Mouse (Mus musculus) skeletal muscle tissue, adult 2 months (tissue): ENCODE measurements around the gene Hspb11.

Source experiments
- DNase-seq: peaks from one replicate; pipeline ENCODE4 v3.0.0-alpha.2; 2012; ENCODE audit warnings: low read depth, low spot score

Hspb11 gene

DNA sequence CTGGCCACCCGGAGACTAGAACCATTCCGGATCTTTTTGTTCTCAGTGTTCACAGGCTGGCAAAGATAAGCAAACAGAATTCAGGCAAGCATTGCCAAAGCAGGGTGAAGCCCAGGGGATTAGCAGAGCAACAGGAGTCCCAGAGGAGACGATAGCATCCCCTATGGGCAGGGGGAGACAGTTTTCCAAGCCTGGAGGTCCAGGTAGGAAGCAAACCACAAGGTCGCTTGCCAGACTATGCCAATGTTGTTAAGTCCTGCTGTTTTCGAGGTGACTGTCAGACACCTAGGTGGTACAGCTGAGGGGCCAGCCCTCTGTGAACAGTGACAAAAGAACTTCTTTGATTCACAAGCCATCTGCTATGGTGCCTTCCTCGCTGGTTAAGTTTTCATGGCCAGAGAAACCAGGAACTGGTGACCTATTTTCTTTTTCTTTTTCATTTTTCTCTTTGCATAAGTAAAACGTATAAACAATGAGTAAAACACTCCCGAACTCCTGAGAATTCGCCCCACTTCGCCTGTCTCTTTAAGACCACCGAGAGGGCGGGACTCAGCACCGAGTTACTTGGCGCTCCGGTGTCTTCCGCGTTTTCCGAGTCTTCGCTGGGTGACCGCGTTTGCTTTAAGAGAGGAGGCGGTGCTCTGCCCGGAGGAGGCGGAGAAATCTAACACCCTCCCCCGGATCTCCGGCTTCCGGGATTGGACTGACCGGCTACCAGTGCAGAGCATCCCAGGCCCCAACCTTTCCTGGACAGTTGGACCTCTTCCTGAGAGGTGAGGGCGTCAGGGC lies 60.5 kb downstream of the Hspb11 start, which contains the start of gene Yipf1:
Yipf1 (plus strand) TSS at position 674 of the 789 bp plus-strand sequence.
- peak; percentile 82 for DNase-seq

DNA sequence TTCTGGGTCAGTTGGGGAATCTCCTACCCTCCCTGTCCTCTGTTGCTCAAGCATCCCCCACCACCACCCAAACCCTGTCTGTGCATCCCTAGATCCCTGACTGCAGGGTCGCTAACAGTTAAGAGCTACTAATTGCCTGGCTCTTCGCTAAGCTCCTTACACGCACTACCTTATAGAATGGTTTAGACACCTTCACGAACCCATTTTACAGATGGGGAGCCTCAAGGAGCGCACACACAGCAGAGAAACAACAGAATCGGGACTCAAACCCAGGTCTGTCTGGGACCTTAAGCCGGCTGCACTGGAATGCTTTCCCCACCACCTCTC lies 61.0 kb downstream of the Hspb11 start:
- no peak for DNase-seq

DNA sequence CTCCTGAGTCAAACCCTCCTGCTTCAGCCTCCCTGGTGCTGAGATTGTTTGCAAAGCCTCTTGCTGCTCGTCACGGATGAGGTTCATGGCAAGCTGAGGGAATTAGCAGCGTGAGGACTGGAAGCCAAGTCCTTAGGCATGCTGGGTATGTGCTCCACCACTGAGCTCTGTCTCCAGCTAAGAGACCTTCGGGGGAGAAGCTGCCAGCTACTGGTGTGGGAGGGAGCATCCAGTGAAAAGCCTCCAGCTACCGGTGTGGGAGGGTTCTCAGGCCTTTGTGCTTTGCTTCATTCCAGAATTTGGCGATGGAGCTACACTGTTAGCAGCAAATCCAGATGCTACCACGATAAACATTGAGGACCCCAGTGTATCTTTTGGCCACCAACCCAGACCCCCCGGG lies 65.3 kb downstream of the Hspb11 start:
- DNase-seq, result no peak

DNA sequence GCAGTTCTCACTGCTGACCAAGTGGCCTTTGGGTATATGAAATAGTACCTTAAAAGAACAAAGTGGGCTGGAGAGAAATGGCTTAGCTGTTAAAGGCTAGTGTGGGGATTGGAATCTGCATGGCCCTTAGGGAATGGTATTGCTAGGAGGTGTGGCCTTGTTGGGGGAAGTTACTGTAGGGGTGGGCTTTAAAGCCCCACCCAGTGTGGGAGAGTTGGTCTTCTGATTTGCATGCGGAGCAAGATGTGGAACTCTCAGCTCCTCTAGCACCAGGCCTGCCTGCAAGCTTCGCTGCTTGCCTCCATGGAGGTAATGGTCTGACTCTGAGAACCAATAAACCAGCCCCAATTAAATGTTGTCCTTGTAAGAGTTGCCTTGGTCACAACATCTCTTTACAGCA lies 67.6 kb downstream of the Hspb11 start:
- DNase-seq, result no peak

DNA sequence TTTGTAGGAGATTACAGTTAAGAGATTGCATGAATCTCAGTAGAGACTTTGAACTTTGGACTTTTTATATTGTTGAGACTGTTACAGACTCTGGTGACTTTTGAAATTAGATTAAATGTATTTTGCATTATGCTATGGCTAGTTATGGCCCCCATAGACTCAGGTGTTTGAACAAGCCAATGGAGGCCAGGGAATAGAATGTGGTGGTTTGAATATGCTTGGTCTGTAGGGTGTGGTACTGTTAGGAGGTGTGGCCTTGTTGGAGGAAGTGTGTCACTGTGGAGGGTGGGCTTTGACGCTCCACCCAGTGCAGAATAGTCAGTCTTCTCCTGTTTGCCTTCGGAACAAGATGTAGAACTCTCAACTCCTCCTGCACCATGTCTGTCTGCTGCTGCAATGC lies 69.7 kb downstream of the Hspb11 start:
- DNase-seq, result no peak

DNA sequence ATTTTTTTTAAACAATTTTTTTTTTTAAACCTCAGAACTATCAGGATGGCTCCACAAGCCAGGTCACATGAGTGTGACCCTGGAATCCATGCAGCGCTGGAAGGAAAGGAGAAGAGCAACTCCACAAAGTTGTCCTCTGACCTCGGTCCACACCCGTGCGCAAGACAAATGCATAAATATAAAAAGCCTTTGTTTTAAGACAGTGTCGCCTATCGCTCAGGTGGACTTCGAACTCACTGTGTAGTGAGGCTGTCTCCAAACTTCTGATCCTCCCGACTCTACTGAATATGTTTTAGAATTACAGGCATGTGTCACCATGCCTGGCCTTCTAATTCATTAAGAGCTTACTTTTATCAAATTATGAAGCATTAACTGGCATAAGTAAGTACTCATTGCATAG lies 75.1 kb downstream of the Hspb11 start:
- no peak for DNase-seq
